Mouse (Mus musculus) kidney, embryonic 14.5 days (tissue): ENCODE measurements around the gene Cyp2c23. TPM values are rescaled to one million over a fixed set of nuclear protein-coding genes. Genes with fewer than 3 reads are reported as not detected.

Source experiments
- ATAC-seq: fragments of 200-750 bp; cut with Nextera tagmentation; 2 replicates; pipeline ENCODE4 v1.8.0; 2017; ENCODE audit warnings: moderate number of reproducible peaks, mild to moderate bottlenecking, moderate TSS enrichment, moderate library complexity; ENCODE audit not compliant: low FRiP score, low TSS enrichment
- H3K27ac ChIP-seq: fragments of 300-500 bp; sonication (generic); 2 replicates; pipeline ENCODE4 v1.5.1; 2014; ENCODE audit warnings: low read depth, mild to moderate bottlenecking, low read length, moderate library complexity, mixed read lengths
- H3K27me3 ChIP-seq: fragments of 300-500 bp; sonication (generic); 2 replicates; pipeline ENCODE4 v1.6.1; 2014; ENCODE audit warnings: mild to moderate bottlenecking, low read length; ENCODE audit not compliant: control insufficient read depth, insufficient read depth
- H3K36me3 ChIP-seq: fragments of 300-500 bp; sonication (generic); 2 replicates; pipeline ENCODE4 v1.6.1; 2014; ENCODE audit warnings: low read length, mixed read lengths; ENCODE audit not compliant: control insufficient read depth, insufficient read depth
- H3K4me1 ChIP-seq: fragments of 300-500 bp; sonication (generic); 2 replicates; pipeline ENCODE4 v1.6.1; 2014; ENCODE audit warnings: low read length, mixed read lengths; ENCODE audit not compliant: control insufficient read depth, insufficient read depth
- H3K4me2 ChIP-seq: fragments of 300-500 bp; sonication (generic); replicated peaks from 2 replicates; pipeline ENCODE4 v1.6.1; 2014; ENCODE audit warnings: low read depth, mild to moderate bottlenecking, low read length
- H3K4me3 ChIP-seq: fragments of 300-500 bp; sonication (generic); 2 replicates; pipeline ENCODE4 v1.5.1; 2014; ENCODE audit warnings: mild to moderate bottlenecking, low read length
- H3K9ac ChIP-seq: fragments of 300-500 bp; sonication (generic); 2 replicates; pipeline ENCODE4 v1.6.1; 2014; ENCODE audit warnings: low read depth, mild to moderate bottlenecking, low read length, moderate library complexity
- H3K9me3 ChIP-seq: fragments of 300-500 bp; sonication (generic); 2 replicates; pipeline ENCODE4 v1.6.1; 2016; ENCODE audit warnings: low read length; ENCODE audit not compliant: control insufficient read depth
- WGBS: fragments of 180-500 bp; shearing (Covaris S2); extraction: QIAGEN DNeasy Blood & Tissue Kit; methylation state at CpG from one replicate; pipeline ENCODE4 v1.1.7; 2014; 5-methylcytosine and 5-hydroxymethylcytosine counted together
- polyA plus RNA-seq: library from polyadenylated mRNA; unstranded; fragments of >200 nt; fragmentation: Nextera tagmentation; extraction: Ambion mirVana; gene quantifications from 2 replicates; pipeline ENCODE4 v1.2.1, GENCODE M21; 2014

Cyp2c23 gene
- 0.31 TPM in 1 of 2 replicates, not detected in the other for polyA plus RNA-seq

- WGBS, result 87% methylated on average over 7 of the region's 8 CpGs
- peaks cover 3% of the 10 kb centered on the region; the same call in 1 of the 2 replicates for H3K36me3 ChIP-seq
- no peak for ATAC-seq
Measured at GRCm38 (mm10) chr19:44028972-44029371, at the start of gene Cyp2c23. TSS of gene Cyp2c23 (minus strand) at chr19:44029208.

DNA sequence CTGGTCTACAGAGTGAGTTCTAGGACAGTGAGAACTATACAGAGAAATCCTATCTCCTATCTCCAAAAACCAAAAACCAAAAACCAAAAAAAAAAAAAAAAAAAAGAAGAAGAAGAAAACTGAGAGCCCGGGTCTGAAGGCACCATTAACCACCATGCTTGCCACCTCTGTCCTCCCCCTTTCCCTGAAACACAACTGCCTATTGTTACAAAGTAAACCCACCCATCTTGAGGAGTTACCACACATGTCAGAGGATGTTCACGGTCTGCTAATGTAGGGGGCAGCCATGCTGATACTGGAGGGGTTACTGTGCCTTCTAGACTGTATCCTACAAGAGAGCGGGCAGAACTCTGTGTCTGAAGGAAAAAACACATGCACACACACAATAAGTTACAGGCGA lies 48.0 kb upstream of the Cyp2c23 start:
- Histone ChIP-seq H3K27ac (peak overlapping the region; percentile 71; the same call in 1 of the 2 replicates), H3K9me3 (no peaks in the 10 kb centered on the region), H3K36me3 (peaks cover 40% of the 10 kb centered on the region), H3K9ac (no peak overlapping the region), H3K27me3 (no peaks in the 10 kb centered on the region), H3K4me3 (no peak overlapping the region), H3K4me1 (no peaks in the 10 kb centered on the region), H3K4me2 (no peak overlapping the region)
- 55% methylated on average over 4 of the region's 4 CpGs for WGBS
- ATAC-seq, result peak; percentile 90

More at GRCm38 (mm10) chr19:44028972-44029371, at the start of gene Cyp2c23:
- no peak within 1 kb of the TSS for H3K4me3 ChIP-seq
- H3K4me2 ChIP-seq, result no peak within 1 kb of the TSS
- no peak within 1 kb of the TSS for H3K27ac ChIP-seq
- H3K9ac ChIP-seq, result no peak within 1 kb of the TSS
- H3K27me3 ChIP-seq, result no peaks in the 10 kb centered on the region
- H3K9me3 ChIP-seq, result no peaks in the 10 kb centered on the region
- H3K4me1 ChIP-seq, result no peaks in the 10 kb centered on the region; the same call in 1 of the 2 replicates

GRCm38 (mm10) chr19:44076457-44076856 lies 47.4 kb upstream of the Cyp2c23 start:
- H3K27ac ChIP-seq, result peak overlapping the region; percentile 73; the same call in 1 of the 2 replicates
- no peaks in the 10 kb centered on the region for H3K4me1 ChIP-seq
- peak; percentile 94 for ATAC-seq
- H3K4me2 ChIP-seq, result no peak overlapping the region
- WGBS, result 35% methylated on average over 9 of the region's 9 CpGs
- no peak overlapping the region for H3K4me3 ChIP-seq
- no peaks in the 10 kb centered on the region for H3K9me3 ChIP-seq
- H3K36me3 ChIP-seq, result peaks cover 37% of the 10 kb centered on the region
- no peak overlapping the region for H3K9ac ChIP-seq
- H3K27me3 ChIP-seq, result no peaks in the 10 kb centered on the region

GRCm38 (mm10) chr19:44074986-44075385 lies 46.0 kb upstream of the Cyp2c23 start:
- WGBS, result 87% methylated on average over 11 of the region's 11 CpGs
- H3K36me3 ChIP-seq, result peaks cover 34% of the 10 kb centered on the region
- H3K4me3 ChIP-seq, result no peak overlapping the region
- no peaks in the 10 kb centered on the region for H3K9me3 ChIP-seq
- no peak for ATAC-seq
- H3K9ac ChIP-seq, result no peak overlapping the region
- H3K27me3 ChIP-seq, result no peaks in the 10 kb centered on the region
- no peak overlapping the region for H3K27ac ChIP-seq
- H3K4me2 ChIP-seq, result no peak overlapping the region
- no peaks in the 10 kb centered on the region; the same call in 1 of the 2 replicates for H3K4me1 ChIP-seq

GRCm38 (mm10) chr19:44071166-44071565 lies 42.2 kb upstream of the Cyp2c23 start:
- no peak overlapping the region for H3K9ac ChIP-seq
- no peaks in the 10 kb centered on the region for H3K27me3 ChIP-seq
- no peak for ATAC-seq
- H3K9me3 ChIP-seq, result no peaks in the 10 kb centered on the region
- peaks cover 14% of the 10 kb centered on the region; the same call in 1 of the 2 replicates for H3K36me3 ChIP-seq
- no peak overlapping the region for H3K27ac ChIP-seq
- H3K4me1 ChIP-seq, result peaks cover 6% of the 10 kb centered on the region
- H3K4me3 ChIP-seq, result no peak overlapping the region
- H3K4me2 ChIP-seq, result no peak overlapping the region
- WGBS, result 63% methylated on average over 5 of the region's 5 CpGs

DNA sequence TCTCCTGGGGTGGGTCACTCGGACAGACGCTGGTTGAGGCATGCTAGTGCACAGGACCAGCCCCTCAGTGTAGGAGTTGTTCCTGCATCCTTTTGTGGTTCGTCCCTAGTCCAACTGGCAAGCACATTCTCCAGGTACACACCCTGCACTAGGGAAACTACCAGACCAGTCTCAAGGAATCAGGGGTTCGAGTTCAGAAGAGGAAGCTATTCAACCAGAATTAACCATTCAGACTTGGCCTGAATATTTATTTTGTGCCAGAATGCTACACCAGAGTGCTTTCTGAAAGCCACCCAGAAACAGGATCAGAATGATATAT lies 40.9 kb upstream of the Cyp2c23 start:
- Histone ChIP-seq H3K4me2 (peak overlapping the region; percentile 86), H3K4me1 (peaks cover 6% of the 10 kb centered on the region), H3K27me3 (no peaks in the 10 kb centered on the region), H3K36me3 (peaks cover 5% of the 10 kb centered on the region; the same call in 1 of the 2 replicates), H3K4me3 (peak overlapping the region; percentile 78), H3K9ac (peak overlapping the region; percentile 64; the same call in 1 of the 2 replicates), H3K27ac (peak overlapping the region; percentile 71; the same call in 1 of the 2 replicates), H3K9me3 (no peaks in the 10 kb centered on the region)
- no peak for ATAC-seq
- 9% methylated on average over 4 of the region's 4 CpGs for WGBS

DNA sequence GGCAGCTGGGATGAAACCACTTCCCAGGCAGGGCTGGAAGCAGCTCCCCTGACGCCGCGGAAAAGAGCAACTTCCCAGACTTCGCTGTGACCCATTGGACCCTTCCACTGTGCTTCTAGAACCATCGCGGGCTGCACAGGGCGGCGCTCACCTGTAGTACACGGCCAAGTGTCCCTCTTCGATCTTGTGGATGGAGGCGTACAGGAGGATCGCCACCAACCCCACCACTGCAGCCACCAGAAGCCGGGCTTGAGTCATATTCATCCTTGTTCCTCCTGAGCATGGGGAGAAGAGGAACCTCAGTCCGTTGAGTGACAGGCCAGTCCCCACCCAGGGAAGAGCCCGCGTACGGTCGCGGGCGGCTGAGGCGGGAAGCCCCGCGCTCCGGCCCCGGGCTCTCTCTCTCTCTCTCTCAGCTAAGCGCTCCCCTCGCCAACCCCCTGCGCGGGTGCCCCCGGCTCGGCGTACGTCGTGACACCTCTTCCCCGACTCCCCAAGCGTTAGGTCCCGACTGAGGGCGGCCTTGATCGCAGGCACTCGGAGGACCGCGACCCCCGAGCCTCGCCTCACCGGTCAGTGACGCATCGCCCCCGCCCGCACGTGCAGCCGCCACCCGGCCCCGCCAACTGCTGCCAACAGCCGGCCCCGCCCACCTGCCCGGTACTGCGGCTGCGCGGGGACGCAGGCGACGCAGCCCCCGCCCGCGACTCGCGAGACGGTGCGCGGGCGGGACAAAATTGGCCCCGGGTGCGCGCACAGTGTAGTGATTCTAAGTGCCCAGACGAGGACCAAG lies 40.3 kb upstream of the Cyp2c23 start, which contains the start of gene Erlin1:
Erlin1 (minus strand) TSS at position 665 of the 793 bp plus-strand sequence.
- no peaks in the 10 kb centered on the region for H3K9me3 ChIP-seq
- H3K4me1 ChIP-seq, result peaks cover 6% of the 10 kb centered on the region
- peak; percentile 92 for ATAC-seq
- peak within 1 kb of the TSS; percentile 86 for H3K4me2 ChIP-seq
- H3K9ac ChIP-seq, result peak within 1 kb of the TSS; percentile 64
- H3K36me3 ChIP-seq, result peaks cover 6% of the 10 kb centered on the region; the same call in 1 of the 2 replicates
- H3K27me3 ChIP-seq, result no peaks in the 10 kb centered on the region
- H3K4me3 ChIP-seq, result peak within 1 kb of the TSS; percentile 78
- WGBS, result under 1% methylated on average over 68 of the region's 75 CpGs
- H3K27ac ChIP-seq, result peak within 1 kb of the TSS; percentile 71

GRCm38 (mm10) chr19:44068232-44068631 lies 39.2 kb upstream of the Cyp2c23 start:
- peak overlapping the region; percentile 86 for H3K4me2 ChIP-seq
- H3K4me3 ChIP-seq, result peak overlapping the region; percentile 78
- no peaks in the 10 kb centered on the region for H3K27me3 ChIP-seq
- H3K9me3 ChIP-seq, result no peaks in the 10 kb centered on the region
- H3K9ac ChIP-seq, result peak overlapping the region; percentile 64; the same call in 1 of the 2 replicates
- H3K4me1 ChIP-seq, result peaks cover 6% of the 10 kb centered on the region
- no peak overlapping the region for H3K27ac ChIP-seq
- WGBS, result 74% methylated on average over 4 of the region's 4 CpGs
- no peak for ATAC-seq
- peaks cover 6% of the 10 kb centered on the region; the same call in 1 of the 2 replicates for H3K36me3 ChIP-seq
